Mouse (Mus musculus): ENCODE data around the gene Elp5.
A peak's percentile ranks its signal among the peaks of the same experiment; 100 is the strongest.

The Elp5 gene

DNA sequence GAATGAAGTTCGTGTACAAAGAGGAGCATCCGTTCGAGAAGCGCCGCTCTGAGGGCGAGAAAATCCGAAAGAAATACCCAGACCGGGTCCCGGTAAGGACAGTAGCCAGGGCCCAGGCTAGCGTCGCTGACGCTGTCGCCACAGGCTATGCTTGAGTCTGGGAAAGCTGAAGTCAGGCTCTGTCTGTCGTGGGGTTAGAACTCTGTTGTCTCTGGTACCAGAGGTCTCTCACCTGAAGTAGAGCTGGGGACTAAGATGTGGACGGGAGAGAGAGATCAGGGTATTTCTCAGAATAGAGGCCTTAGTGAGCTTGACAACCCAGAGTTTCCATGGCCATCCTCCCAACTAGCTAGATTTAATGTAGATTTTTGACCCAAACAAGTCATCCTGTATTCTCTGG lies 9.4 kb upstream of the Elp5 start:
- DNase-seq (ENCODE audit: low spot score in 2 of 2) = no peak

DNA sequence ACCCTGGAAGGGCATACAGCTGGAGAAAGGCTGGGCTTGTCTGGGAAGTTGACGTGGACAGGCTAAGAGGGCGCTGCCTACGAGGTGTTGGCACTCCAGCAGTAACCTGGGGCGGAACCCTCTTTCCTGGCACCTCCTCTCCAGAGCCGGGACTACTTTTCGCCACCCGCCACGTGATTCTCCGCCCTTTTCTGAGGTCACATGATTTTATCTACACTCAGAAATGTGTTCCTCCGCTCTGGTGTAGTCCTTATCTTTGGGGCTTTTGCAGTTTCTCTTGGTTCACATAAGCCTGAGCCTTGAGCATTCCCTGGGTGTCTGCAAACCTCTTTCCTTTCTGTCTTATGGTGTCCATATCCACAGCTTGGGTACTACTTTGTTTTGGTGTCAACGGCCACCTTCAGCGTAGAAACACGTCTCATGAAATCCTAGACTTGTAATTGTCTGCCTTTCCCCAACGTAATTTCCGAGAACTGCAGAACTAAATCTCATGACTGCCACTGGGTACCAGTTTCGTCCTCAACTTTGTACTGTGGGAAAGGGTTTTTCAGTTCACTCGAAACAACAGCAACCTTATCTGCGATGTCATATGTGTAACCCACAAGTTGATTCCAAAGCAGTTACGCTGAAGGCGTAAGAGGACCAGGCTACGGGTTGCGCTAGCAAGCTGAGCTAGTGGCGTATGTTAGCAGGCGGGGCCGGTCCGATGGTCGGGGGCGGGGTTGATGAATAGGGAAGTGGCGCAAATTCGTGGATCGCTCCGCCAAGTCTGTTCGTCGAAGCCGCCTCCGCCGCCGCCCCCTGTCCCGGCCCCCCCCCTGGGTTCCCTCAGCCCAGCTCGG lies 8.8 kb upstream of the Elp5 start, which contains the start of gene Gabarap:
Gene Gabarap (plus strand): TSS at position 294 of the 842 bp plus-strand sequence.
- DNase-seq (ENCODE audit: low spot score in 2 of 2) = peak; percentile 95 to 97

DNA sequence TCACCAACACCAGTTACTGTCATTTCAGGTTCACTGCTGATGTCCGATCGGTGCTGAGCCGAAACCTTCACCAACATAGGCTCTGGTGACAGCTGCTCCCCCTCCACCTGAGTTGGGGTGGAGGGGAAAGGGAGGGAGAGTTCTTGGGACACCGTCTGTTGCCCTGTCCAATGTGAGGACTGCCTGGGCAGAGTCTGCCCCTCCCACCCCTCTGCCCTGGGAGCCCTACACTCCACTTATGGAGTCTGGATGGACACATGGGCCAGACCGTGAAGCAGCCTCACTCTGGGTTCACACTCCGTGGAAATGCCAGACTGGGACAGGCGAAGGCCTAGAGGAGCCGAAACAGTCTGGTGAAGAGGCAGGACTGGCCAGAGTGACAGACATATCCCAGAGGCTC lies 7.6 kb upstream of the Elp5 start:
- DNase-seq (ENCODE audit: low spot score in 2 of 2) = no peak

DNA sequence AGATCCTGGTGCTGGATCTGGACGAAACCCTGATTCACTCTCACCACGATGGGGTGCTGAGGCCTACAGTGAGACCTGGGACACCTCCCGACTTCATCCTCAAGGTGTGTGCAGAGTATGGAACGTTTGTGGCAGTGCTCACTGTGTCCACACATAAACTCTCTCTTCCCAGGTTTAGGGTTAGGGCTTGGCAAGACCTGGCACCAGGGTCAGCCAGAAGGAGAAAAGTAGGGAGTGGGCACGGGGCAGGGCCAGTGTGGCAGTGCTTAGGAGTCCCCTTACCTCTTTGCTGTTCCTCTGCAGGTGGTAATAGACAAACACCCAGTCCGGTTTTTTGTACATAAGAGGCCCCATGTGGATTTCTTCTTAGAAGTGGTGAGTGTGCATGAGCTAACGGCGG lies 2.1 kb upstream of the Elp5 start:
- DNase-seq (ENCODE audit: low spot score in 2 of 2) = no peak

DNA sequence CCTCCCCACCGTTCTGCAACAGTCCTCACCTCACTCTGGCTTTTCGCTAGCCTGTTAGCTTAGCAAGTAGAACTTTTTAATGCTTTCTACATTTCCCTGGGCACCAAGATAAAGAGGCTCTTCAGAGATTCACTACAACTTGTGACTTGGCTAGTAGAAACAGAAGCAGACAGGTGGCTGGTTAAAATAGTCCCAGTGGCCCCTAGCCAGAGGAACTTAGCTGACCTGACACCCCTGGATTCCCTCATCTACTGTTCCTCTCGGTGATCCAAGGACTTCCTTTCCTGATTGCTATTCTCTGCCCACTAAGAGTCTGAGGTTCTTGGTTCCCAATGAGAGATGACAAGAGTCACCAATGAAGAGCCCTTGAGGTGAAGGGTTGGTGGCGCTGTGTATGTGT lies 1.1 kb upstream of the Elp5 start:
- no peak for DNase-seq (ENCODE audit: low spot score in 2 of 2)

DNA sequence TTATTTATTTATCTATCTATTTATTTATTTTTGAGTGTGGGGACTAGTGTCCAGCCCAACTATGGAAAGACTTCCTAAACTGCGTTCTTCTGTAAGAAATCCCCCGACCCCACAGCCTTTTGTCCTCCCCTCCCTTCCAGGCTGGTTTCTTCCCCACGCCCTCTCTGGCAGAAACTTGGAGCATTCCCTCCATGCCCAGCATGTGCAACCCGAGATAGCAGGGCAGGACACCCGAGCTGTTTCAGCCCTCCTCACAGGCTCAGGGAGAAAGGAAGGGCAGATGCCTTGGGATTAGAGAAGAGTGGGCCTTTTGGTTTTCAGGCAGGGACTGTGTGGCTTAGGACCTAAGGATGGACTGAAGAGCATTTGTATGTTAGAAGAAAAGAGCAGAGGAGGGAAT lies 560 bp upstream of the Elp5 start:
- no peak for DNase-seq (ENCODE audit: low spot score in 2 of 2)

DNA sequence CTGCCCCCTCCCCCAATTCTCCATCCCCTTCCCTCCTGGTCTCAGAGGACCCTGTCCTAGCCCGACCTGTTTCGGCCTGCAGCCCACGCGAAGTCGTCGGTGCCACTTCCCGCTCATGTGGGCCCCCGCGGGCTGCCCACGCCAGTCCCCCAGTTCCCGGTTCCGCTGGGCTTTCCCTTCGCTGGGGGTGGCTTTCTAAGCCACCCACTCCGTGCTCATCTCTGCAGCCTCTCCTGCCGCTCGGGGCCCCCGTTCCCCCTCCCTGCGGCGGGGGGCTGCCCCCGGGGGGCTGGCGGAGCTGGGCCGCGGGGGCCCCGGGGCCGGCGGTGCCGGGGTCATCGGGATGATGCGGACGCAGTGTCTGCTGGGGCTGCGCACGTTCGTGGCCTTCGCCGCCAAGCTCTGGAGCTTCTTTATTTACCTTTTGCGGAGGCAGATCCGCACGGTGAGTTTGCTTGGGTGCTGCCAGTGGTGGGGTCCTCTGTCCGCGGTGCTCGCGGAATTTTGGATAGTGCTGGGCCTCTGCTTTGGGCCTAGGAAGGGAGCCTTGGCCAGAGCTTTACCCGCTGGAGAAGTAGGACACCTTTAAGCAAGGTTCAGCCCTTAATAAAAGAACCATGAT lies 1.1 kb downstream of the Elp5 start, which contains the start of gene Ctdnep1:
Gene Ctdnep1 (plus strand): TSS at position 16 of the 622 bp plus-strand sequence.
- DNase-seq (ENCODE audit: low spot score in 2 of 2) = peak in 1 of 2 experiments; percentile 53

DNA sequence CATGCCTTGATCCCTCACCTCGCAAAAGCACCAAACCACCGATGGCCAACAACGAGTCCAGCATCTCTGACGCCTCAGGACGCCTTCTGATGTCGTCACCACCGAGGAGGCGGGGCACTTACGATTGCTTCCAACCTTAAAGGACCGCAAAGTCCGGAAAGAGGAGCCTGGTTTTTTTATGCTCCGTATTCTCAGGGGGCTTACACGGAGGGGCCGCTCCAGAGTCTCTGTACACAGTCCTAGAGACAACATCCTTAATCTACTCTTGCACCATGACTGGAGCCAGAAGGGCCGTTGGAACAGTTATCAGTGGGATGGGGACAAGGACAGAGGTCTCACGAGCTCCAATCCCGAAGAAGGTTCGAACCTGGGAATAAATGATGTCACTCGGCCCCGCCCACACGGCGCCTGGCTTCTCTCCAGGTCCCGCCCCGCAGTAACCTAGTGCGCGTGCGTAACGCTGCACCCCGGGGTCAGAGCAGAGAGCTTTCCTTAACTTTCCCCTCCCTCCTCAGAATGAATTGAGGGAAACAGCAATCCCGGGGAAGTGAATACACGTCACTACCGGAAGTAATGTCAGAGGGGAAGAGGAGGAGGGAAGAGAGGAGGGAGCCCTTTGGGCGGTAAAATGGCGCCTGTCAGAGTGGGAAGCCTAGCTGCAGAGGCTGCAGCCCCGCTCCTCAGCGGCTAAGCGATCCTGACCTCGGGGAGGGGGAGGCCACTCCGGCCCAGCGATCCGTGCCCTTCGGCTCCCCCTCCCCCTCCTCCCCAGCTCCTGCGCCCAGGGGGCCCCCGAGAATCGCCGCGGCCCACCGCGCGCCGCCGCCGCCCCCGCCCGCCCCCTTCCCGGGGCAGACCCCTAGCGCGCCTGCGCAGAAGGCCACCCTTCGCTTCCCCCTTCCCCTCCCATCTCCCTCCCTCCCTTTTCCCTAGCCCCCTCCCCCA lies 1.8 kb downstream of the Elp5 start:
- peak; percentile 85 to 90 for DNase-seq (ENCODE audit: low spot score in 2 of 2)

DNA sequence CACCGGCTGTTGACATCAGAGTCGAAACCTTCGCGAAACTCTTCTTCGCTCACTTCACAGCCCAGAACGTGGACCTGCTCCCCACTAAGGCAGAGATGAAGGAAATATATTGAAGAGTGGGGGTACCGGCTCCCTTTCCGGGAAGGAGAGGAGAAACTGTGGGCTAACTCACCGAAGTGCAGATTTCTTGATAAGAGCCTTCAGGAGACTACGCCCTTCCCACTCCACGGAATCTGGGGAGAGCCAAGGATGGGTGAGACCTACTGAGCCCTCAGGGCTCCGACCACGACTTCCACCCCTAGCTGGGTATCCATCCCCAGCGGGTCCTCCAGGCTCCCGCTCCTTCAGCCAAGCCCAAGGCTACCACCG lies 2.5 kb downstream of the Elp5 start:
- DNase-seq (ENCODE audit: low spot score in 2 of 2) = no peak

DNA sequence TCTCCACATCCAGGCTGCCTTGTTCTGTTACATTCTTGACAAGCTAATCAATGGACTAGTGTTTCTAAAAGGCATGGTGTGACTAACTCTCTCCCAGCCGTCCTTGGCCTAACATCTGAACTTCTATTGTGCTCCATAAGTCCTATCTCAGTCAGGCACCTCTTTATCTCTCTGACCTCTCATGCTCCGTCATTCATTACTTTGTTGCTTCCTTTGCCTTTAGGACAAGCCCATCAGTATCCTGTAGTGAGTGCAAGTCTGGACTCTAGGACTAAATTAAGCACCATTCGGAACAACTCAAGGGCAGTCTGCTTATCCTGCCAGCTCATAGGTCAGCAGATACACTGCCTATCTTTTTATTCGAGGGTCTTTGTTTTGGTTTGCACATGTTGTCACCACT lies 6.0 kb downstream of the Elp5 start:
- DNase-seq (ENCODE audit: low spot score in 2 of 2) = no peak

DNA sequence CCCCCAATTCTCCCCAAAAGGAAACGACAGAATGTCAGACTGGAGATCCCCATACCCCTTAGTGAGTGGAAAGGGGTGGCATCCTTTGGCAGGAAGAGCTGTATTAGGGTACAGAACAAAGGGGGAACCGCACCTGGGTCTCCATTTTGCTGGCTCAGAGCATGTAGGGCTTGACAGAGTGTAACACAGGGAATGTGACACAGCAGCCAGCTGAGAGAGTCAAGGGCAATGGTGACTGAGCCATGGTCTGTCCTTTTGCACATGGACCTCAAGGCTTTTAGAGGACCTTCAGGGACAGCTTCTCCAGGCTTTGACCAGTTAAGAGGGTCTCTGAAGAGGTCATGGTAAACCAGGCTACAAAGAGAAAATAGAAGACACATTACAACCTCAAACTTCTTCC lies 7.4 kb downstream of the Elp5 start:
- DNase-seq (ENCODE audit: low spot score in 2 of 2) = no peak

DNA sequence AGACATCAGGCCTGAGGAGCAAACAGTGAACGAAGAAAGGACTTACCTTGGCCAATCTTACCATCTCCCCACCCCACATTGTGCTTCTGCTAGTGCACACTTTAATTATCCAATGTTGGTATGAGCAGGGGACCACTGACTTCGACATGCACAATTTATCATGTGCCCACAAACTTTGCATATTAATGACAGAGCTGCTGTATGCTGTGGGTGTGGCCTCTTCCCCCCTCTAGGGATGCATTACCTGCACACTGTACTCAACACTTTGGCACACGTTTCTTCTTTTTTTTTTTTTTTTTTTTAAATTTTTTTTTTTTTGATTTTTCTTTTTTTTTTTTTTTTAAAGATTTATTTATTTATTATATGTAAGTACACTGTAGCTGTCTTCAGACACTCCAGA lies 11.5 kb downstream of the Elp5 start:
- DNase-seq (ENCODE audit: low spot score in 2 of 2) = no peak

DNA sequence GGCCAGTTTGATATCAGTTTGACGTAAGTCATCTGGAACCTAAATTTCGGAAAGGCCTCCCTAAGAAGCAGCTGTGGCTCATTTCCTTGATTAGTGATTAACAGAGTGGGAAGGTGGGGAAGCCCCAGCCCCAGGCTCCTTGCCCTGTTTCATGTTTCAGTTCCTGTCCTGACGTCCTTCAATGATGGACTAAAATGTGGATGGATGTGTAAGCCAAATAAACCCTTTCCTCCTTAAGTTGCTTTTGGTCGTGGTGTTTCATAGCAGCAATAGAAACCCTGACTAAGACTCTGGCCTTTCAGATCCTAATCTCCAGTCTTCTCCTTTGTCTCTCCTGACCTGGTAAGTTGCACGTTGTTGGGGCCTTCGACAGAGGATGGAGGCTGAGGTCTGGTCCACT lies 12.1 kb downstream of the Elp5 start:
- no peak for DNase-seq (ENCODE audit: low spot score in 2 of 2)

DNA sequence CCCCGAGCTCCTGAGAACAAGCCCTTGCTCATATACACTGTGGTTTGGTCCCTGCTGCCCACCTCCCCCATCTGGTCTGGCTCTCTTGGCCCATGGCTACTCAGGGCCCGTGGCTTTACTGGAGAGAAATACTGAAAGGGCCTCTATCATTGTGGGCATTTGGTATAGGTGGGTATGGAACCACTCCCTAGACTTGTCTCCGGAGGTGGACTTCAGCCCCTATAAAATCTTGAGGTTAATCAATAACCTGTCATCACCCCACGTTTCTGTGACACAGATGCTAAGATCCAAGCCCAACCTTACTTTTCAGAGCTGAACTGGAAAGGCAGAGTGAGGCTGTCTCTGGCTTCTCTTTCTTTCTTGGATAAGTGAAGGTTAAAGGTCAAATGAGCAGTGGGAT lies 13.5 kb downstream of the Elp5 start:
- DNase-seq (ENCODE audit: low spot score in 2 of 2) = no peak

DNA sequence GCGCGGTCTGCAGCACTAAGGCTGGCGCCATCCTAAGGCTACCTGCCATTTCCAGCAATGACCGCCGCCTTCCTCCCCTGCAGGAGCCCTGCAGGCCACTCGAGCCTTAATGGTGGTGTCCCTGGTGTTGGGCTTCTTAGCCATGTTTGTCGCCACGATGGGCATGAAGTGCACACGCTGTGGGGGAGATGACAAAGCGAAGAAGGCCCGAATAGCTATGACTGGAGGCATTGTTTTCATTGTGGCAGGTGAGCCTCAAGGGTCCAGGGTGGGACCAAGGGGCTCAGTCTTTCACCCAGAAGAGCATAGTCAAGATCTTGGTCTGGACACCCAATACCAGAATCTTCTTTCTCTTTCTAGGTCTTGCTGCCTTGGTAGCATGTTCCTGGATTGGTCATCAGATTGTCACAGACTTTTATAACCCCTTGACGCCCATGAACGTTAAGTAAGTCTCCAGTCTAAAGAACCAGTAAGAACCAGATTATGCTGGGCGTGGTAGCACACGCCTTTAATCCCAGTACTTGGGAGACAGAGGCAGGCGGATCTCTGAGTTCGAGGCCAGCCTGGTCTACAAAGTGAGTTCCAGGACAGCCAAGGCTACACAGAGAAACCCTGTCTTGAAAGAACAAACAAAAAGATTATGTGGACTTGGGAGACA lies 15.3 kb downstream of the Elp5 start:
- no peak for DNase-seq (ENCODE audit: low spot score in 2 of 2)

DNA sequence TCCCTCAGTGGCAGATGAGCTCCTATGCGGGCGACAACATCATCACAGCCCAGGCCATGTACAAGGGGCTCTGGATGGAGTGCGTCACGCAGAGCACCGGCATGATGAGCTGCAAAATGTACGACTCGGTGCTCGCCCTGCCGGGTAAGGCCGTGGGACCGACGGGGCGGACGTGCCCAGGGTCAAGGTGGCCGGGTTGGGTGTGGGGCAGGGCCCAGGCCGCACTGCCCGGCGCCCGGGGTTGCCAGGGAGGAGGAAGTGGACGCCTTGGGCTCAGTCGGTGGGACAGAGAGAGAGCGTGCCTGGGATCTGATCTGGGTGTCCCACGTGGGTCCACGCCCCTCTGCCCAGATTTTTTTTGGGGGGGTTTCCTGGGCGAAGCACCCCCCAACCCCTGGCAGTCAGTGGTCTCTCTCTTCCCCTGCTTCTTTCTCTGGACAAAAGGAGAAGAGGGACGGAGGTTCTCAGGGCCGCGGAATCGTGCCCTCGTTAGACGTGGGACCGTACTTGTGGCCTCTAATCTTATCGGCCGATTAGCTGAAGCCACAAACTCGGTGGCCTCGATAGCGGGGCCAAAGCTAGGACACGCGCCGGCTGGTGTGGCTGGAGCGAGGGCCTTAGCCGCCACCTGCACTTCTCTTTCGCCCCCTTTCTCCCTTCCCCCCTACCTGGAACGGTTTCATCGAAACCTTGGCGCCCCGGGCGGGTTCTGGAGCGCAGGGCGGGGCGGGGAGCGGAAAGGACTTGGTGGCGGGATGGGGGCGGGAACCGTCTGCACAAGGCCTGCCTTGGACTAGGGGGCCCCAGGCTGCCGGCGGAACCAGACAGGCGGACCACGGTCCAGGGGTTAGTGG lies 16.1 kb downstream of the Elp5 start:
- DNase-seq (ENCODE audit: low spot score in 2 of 2) = no peak

DNA sequence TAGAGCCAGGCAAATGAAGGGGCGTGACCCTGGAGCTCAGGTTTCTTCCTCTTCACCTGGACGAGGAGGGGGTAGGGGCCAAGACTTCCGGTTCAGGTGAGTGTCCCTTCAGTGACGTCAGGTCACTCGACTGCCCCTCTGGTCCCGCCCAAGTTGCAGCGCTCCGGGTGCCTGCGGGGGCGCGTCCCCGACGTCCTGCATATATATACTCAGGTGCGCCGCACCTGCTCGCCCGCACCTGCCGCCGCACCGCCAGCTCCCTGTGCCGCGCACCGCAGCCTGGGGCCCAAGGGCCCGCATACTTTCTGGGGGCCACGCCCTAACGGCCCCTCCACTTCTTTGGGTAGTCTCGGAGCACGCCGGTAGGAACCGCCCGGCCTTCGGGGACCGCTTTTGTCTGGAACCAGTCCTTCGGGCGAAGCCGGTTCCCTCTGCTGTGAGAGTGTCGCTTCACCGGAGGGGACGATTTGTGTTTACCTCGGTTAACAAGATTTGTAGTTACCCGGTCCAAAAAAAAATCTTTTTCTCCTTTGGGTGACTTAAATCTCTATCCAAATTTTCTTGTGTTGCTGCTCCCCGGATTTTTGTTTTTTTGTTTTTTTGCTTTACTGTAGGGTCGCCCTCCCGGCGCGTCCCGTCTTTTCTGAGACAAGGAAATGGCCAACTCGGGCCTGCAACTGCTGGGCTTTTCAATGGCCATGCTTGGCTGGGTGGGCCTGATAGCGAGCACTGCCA lies 16.9 kb downstream of the Elp5 start:
- DNase-seq (ENCODE audit: low spot score in 2 of 2) = no peak

DNA sequence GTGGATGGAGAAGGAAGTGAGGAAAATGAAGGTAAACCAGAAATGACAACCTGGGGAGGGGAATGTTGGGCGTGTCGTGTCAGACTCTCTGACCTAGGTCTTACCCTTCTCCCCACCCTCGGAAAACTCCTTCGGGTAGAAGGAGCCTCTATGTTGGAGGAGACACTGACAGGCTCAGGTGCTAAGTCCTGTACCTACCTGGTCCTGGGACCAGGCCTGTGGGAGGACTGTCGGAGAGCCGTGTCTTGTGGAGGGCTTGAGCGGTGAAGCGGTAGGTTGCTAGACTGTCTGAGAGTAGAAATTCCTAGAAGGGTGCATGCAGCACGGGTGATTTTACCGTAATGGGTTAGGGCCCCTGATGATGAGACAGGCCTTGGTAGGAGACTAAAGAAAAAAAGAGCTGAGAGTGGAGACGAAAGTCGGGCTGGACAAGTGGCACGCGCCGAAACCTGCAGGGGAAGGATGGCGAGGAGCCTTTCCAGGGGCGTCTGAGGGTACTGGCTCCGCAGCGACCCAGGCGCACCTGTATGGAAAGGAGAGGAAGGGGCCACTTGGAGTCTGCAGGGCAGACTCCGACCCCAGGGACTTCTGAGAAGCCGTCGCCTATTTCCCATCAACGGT lies 17.6 kb downstream of the Elp5 start, which contains the start of gene Cldn7:
Gene Cldn7 (plus strand): TSS at position 130 of the 621 bp plus-strand sequence.
- no peak for DNase-seq (ENCODE audit: low spot score in 2 of 2)

DNA sequence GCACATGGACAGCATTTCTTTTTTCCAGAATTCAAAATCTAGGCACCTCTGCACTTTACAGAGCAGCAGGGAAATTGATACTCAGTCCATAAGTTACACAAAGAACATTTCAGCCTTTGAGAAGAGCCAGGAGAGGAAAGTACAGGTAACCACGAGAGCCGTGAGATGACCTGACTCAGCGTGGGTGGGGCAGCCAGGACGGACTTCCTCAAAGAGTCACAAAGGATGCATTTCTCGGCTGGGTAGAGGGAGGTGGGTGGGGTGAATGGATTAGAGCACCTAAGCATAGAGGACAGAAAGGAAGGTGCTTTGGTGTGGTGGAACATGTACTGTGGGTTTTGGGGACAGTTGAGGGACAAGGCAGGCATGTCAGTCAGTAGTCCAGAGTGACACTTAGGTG lies 20.5 kb downstream of the Elp5 start:
- no peak for DNase-seq (ENCODE audit: low spot score in 2 of 2)

DNA sequence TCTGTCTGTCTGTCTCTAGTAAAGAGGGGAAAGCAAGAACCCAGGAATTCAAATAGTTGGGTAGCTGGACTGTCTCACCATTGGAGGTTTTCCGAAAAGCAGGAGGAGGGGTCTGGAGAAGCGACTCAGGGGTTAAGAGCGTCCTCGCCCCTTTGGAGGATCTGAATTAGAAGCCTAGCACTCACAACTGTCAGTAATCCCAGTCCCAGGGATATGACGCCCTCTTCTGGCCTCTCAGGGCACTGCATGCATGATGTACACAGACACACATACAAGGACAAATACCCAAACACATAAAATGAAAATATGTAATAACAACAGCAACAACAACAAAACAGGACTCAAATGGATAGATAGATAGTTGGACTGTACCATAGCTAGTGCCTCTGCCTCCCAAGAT lies 21.7 kb downstream of the Elp5 start:
- DNase-seq (ENCODE audit: low spot score in 2 of 2) = no peak

Measured in spleen, postnatal 36 days (tissue).